Mouse (Mus musculus): Measurements from ENCODE around the gene Tenm2. TPM values are rescaled to one million over a fixed set of nuclear protein-coding genes. Genes with fewer than 3 reads are reported as not detected.
A peak's percentile ranks its signal among the peaks of the same experiment; 100 is the strongest.

Gene Tenm2
- total RNA-seq, 1 experiment from 2014 or later: not detected

DNA sequence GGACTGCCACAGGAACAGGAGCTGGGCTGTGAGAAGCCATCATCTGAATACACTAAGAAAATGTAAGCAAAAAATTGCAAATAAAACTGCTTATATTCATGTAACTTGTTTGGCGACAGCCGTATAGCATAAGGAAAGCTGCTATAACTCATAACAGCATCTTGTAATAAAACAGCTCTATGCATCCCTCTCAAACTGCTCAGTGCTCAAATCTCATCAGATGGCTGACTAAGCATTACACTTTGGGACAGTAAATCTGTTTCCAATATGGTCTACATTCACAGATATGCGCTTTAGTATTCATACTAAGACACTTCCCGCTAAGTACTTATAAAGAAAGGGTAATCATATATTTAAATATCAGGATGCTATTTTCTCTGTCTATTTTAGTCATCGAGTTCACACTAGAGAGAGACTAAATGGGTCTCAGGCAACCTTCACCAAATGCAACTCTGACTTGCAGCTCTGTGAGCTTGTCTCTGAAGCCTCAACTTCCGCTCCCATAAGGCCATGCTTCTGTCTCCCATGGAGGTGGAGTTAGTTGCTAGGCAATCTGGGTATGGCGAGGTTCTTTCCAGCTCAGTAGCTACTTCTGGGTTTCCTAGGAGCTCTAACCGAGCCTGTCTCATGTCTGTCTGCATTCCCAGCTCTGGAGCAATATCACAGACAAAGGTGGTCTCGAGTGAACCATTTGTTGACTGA is 308.9 kb downstream of the Tenm2 start:
- ATAC-seq (replicated peaks; ENCODE audit: low read depth, poor library complexity, severe bottlenecking): no peak

- no peak for ATAC-seq (replicated peaks; ENCODE audit: low read depth, poor library complexity, severe bottlenecking)
Measured at GRCm38 (mm10) chr11:36919301-36919700, 316.5 kb downstream of the Tenm2 start.

- ATAC-seq (replicated peaks; ENCODE audit: low read depth, poor library complexity, severe bottlenecking): 0 out of 2 replicates have a peak, but pooled peaks have one; percentile 22
Measured at GRCm38 (mm10) chr11:36911406-36911805, 324.4 kb downstream of the Tenm2 start.

DNA sequence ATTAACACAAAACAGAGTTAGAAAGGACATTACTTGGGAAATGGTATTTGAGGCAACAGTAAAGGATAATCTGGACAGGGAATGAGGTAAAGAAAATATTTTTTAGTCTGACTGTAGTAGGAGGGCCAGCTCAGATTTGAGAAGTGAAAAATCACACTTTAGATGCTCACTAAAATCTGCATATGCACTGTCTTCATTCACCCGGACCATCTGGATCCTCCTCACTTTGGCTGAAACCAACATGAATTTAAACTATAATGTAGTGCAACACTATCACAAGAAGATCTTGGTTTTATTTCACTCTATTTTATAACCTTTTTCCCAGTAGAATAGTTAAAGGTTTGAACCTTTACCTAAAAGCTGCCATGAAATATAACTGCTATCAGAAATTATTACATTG is 326.7 kb downstream of the Tenm2 start:
- no peak for ATAC-seq (replicated peaks; ENCODE audit: low read depth, poor library complexity, severe bottlenecking)

GRCm38 (mm10) chr11:36902302-36902701 is 333.5 kb downstream of the Tenm2 start:
- no peak for ATAC-seq (replicated peaks; ENCODE audit: low read depth, poor library complexity, severe bottlenecking)

DNA sequence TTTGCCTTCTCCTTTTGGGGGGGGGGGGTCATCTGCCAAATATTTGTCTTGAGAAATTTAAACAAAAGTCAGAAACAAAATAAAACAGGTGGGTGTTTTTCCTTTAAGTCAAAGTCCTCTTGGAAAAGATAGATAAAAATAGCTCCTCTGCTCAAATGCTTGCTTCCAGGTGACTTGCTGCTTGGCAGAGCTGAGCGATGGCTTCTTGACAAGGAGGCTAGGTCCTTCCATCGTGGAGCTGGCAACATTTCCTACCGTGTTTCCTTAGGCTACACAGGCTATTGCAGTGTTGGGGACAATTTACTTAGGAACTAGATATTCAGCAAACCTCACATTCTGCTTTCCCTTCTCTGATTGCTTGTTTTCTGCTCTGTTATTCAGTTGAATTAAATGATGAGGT is 342.7 kb downstream of the Tenm2 start:
- ATAC-seq (replicated peaks; ENCODE audit: low read depth, poor library complexity, severe bottlenecking): no peak

GRCm38 (mm10) chr11:36891106-36891505 is 344.7 kb downstream of the Tenm2 start:
- no peak for ATAC-seq (replicated peaks; ENCODE audit: low read depth, poor library complexity, severe bottlenecking)

GRCm38 (mm10) chr11:36887490-36887889 is 348.3 kb downstream of the Tenm2 start:
- no peak for ATAC-seq (replicated peaks; ENCODE audit: low read depth, poor library complexity, severe bottlenecking)

GRCm38 (mm10) chr11:36886147-36886546 is 349.6 kb downstream of the Tenm2 start:
- ATAC-seq (replicated peaks; ENCODE audit: low read depth, poor library complexity, severe bottlenecking): no peak

GRCm38 (mm10) chr11:36872961-36873360 is 362.8 kb downstream of the Tenm2 start:
- no peak for ATAC-seq (replicated peaks; ENCODE audit: low read depth, poor library complexity, severe bottlenecking)

DNA sequence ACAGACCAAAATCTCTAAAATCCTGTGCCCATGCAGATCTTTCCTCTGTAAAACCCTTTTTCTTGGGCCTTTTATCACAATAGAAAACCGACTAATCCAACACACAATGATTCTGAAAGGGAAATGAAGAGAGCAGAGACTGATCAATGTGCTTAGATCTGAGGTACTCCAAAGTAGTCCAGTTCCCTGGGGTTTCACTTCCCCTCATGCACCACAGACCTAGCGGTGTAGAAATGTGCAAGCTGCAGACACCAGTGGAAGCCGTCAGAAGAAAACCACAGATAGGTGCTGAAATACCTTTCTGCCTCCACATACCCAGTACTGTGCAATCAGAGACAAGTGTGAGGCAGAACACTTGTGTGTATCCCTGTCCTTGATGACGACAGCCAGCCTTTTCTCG is 365.2 kb downstream of the Tenm2 start:
- ATAC-seq (replicated peaks; ENCODE audit: low read depth, poor library complexity, severe bottlenecking): no peak

- no peak for ATAC-seq (replicated peaks; ENCODE audit: low read depth, poor library complexity, severe bottlenecking)
Measured at GRCm38 (mm10) chr11:36851690-36852089, 384.1 kb downstream of the Tenm2 start.

- ATAC-seq (replicated peaks; ENCODE audit: low read depth, poor library complexity, severe bottlenecking): no peak
Measured at GRCm38 (mm10) chr11:36847451-36847850, 388.3 kb downstream of the Tenm2 start.

DNA sequence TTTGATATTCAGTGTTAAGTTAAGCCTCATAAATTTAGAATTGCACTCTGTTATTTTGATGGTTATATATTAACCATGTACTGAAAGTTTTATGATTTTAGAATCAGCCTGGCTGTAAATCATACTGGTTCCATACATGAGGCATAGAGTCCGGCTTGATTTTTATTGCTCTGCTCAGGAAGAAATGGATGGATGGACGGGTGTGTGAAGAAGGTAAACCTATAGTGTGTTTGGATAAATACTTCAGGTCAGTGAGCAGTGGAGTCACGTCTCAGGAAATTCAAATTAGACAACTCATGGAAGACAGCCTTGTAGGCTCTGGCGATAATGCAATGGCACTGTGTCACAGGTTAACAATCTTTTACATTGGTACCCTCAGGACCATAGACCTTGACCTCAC is 402.9 kb downstream of the Tenm2 start:
- ATAC-seq (replicated peaks; ENCODE audit: low read depth, poor library complexity, severe bottlenecking): no peak

- no peak for ATAC-seq (replicated peaks; ENCODE audit: low read depth, poor library complexity, severe bottlenecking)
Measured at GRCm38 (mm10) chr11:36831511-36831910, 404.3 kb downstream of the Tenm2 start.

GRCm38 (mm10) chr11:36824666-36825065 is 411.1 kb downstream of the Tenm2 start:
- no peak for ATAC-seq (replicated peaks; ENCODE audit: low read depth, poor library complexity, severe bottlenecking)

GRCm38 (mm10) chr11:36804615-36805014 is 431.1 kb downstream of the Tenm2 start:
- no peak for ATAC-seq (replicated peaks; ENCODE audit: low read depth, poor library complexity, severe bottlenecking)

DNA sequence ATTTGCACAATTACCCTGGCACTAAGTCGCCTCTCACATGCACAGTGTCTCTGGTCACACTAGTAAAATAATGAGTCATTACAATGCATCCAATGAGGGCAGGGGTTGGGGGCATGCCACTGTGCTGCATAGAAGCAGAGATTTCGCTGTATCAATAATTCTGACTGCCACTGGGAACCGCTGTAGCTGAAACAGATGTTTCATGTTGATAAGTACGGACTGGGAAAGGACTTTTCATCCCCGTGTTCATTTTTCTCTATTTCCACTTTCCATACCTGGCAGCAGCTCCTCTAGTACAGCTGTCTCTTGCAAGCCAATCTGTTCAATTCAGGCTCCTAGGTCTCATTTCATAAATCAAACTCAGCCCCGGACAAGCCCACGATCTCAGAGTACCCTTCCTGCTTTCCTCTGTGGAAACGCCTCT is 433.5 kb downstream of the Tenm2 start:
- no peak for ATAC-seq (replicated peaks; ENCODE audit: low read depth, poor library complexity, severe bottlenecking)

GRCm38 (mm10) chr11:36801683-36802082 is 434.1 kb downstream of the Tenm2 start:
- ATAC-seq (replicated peaks; ENCODE audit: low read depth, poor library complexity, severe bottlenecking): no peak

DNA sequence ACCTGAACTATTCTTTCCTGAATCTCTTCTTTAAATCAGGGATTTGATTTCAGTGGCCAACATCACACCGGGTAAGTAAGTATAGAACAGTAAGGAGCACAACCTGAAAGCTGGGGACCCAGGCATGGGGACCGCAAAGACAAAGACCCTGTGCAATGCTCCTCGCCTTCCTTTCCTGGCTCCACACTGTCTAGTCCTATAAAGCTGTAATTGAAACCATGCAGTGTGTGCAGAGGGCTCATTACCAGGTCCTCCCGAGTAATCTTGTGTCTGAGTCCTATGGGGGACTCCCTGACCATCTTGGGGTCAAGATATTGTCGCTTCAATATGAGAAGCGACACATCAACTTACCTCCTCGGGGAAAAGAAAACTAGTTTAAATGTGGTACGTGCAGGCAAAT is 436.4 kb downstream of the Tenm2 start:
- ATAC-seq (replicated peaks; ENCODE audit: low read depth, poor library complexity, severe bottlenecking): no peak

DNA sequence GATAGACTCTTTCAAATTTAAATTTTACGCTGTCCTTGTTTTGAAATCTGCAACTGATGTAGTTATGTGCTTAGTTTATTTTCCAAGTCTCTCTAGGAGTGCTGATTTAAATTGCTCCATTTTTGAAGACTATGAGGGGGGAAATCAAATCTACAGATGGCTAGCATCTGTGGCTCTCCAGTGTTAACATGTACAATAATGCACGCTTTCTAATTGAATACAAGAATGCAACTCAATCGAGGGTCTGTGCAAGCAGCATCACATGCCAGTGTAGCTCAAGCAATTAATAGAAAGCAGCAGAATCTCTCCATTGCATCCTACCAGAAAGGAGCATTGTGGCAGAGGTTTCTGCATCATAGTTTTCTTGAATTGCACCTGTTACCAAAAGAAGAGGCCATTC is 477.8 kb downstream of the Tenm2 start:
- ATAC-seq (replicated peaks; ENCODE audit: low read depth, poor library complexity, severe bottlenecking): no peak

GRCm38 (mm10) chr11:36746286-36746685 is 489.5 kb downstream of the Tenm2 start:
- ATAC-seq (replicated peaks; ENCODE audit: low read depth, poor library complexity, severe bottlenecking): no peak

Measured in common myeloid progenitor, adult 5-6 weeks (primary cell).